Comparison of ENCODE assay signal across 9 mouse cellular contexts in the genomic region with DNA sequence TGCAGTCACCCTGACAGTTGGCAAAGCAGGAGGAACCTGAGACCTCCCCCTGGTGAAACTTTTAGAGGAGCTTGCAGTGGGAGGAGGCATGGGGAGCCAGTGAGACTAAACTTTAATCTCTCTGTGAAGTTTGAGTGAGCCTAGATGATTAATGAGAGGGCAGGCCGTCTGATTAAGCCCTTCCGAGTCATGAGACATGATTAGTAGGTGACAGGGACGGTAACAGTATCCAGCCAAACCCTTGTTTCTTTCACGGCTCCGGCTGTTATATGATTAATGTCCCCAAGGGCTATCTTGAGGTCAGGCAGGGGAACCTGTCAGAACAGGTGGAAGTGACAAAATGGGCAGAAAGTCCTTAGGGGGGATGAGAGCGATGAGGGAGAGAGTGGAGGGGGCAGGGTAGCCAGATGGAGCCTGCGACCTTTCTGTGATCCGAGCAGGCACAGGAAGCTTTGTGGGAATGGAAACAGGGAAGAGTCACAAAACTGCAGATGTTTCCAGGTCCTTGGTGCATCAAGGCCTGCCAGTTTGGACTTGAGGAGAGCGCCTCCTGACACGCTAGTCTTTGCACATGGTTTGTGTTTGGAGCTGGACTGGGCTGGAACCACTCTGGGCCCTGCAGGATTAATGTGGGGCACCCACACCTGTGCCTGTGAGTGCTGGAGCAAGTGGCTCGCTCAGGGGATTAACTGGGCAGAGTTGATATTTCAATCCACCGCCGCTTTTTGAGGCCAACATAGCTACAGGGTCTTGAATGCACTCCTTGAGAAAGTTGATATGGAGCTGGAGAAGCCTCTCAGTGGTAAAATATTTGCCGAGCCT.
DNase-seq lines count a peak whose midpoint lies in the region; ATAC-seq and TF ChIP-seq lines count a peak whose summit lies in the region.
"Had no signal": no experiment of that assay in that cellular context is flagged by ENCODE, and none has a peak within 500 bp of the region (broad histone marks: within the 10 kb centered on the region; RNA-seq: fewer than 3 reads in every experiment).

No protein-coding gene starts in this region.

- no peaks in the 10 kb centered on the region for H3K36me3 ChIP-seq in heart, embryonic 11.5 days (ENCODE audit: control insufficient read depth, insufficient read depth, low read length)

- no peak overlapping the region for H3K4me3 ChIP-seq in heart, embryonic 11.5 days (ENCODE audit: low read depth, low read length)

- in situ Hi-C loops in Patski (cut with MboI; ENCODE audit: low pct_unique_long_range_greater_than_20kb), result no loop called here

- 31% methylated on average over 14 of the region's 14 CpGs for WGBS in heart, embryonic 11.5 days (ENCODE audit: insufficient replicate concordance)

- H3K9ac ChIP-seq in heart, embryonic 11.5 days (ENCODE audit: low read depth, low read length), result no peak overlapping the region

- H3K4me2 ChIP-seq in heart, embryonic 11.5 days, result peak overlapping the region; percentile 17
- H3K4me2 ChIP-seq: midbrain, embryonic 11.5 days had no signal

- ATAC-seq in heart, embryonic 11.5 days (replicated peaks; ENCODE audit: insufficient number of reproducible peaks, low FRiP score, low TSS enrichment), result no peak
- ATAC-seq in Patski, result no peak
- ATAC-seq in erythroblast, adult 5-6 weeks (replicated peaks; ENCODE audit: low FRiP score, poor library complexity, severe bottlenecking), result no peak

- H3K4me1 ChIP-seq in heart, embryonic 11.5 days (ENCODE audit: control insufficient read depth, insufficient read depth, low read length), result peaks cover 35% of the 10 kb centered on the region

- no peak for DNase-seq in heart, adult 8-10 months (ENCODE audit: low spot score)
- DNase-seq in Patski (ENCODE audit: low read depth, low spot score), result peak; percentile 49
- peak; percentile 64 for DNase-seq in fat pad, adult 2 months (ENCODE audit: extremely low read depth, low read depth, low spot score)
- peak; percentile 34 to 55 for DNase-seq in kidney, postnatal 4 days
- DNase-seq in left cerebral cortex, adult 8-10 months (ENCODE audit: low spot score in 2 of 2), result no peak
- DNase-seq in thymus, postnatal 25 days, result no peak

- H3K9me3 ChIP-seq in heart, embryonic 11.5 days (replicated peaks; ENCODE audit: control insufficient read depth, low read length), result no peaks in the 10 kb centered on the region

- no peak overlapping the region for H3K27ac ChIP-seq in heart, embryonic 11.5 days (ENCODE audit: low read depth, low read length)

- POLR2A ChIA-PET in Patski (lab: Charles Lee), result no interaction called here

- no peaks in the 10 kb centered on the region for H3K27me3 ChIP-seq in heart, embryonic 11.5 days (ENCODE audit: control insufficient read depth, insufficient read depth, low read length)
- H3K27me3 ChIP-seq in Patski, result no peaks in the 10 kb centered on the region

- no peak for TF ChIP-seq CTCF in Patski (IDR thresholded peaks at IDR 0.05)

- CTCF ChIA-PET in Patski (lab: Charles Lee), result no interaction called here

Comparison
In these comparisons a context has a peak if more than half of its experiments do, and no peak if none do; other contexts are left out.
1. DNase-seq: peak in Patski (single experiment), fat pad, adult 2 months (single experiment) and kidney, postnatal 4 days (2 of 2); none in heart, adult 8-10 months (single experiment), left cerebral cortex, adult 8-10 months (0 of 2) and thymus, postnatal 25 days (single experiment).